Mouse (Mus musculus): ENCODE measurements around the gene Syt13. TPM values are rescaled to one million over a fixed set of nuclear protein-coding genes. Genes with fewer than 3 reads are reported as not detected.
A peak's percentile ranks its signal among the peaks of the same experiment; 100 is the strongest.

The Syt13 gene
- polyA plus RNA-seq, 1 experiment from 2014 or later: 0.23 TPM

- ATAC-seq (ENCODE audit: insufficient number of reproducible peaks, insufficient read depth, low FRiP score, low read depth): no peak
- 38% methylated on average over 1 of the region's 1 CpGs for WGBS
- peaks cover 4 to 11% of the 10 kb centered on the region in 2 experiments; a peak in 3 of 4 replicates for H3K4me1 ChIP-seq (ENCODE audit: control insufficient read depth in 2 of 2, insufficient read depth in 2 of 2, low read length in 2 of 2)
- no peak overlapping the region for H3K4me2 ChIP-seq (ENCODE audit: low read length)
- 0 out of 2 replicates have a peak, but pooled peaks cover 9% of the 10 kb centered on the region for H3K27me3 ChIP-seq (ENCODE audit: control insufficient read depth, insufficient read depth, low read length)
- no peak overlapping the region for H3K27ac ChIP-seq (replicated peaks in 1 of 2; ENCODE audit: control insufficient read depth in 1 of 2, insufficient read depth in 1 of 2, low read depth in 2 of 2, low read length in 2 of 2)
- no peak overlapping the region for H3K4me3 ChIP-seq (ENCODE audit: control insufficient read depth in 1 of 2, insufficient read depth in 1 of 2, low read depth in 1 of 2, low read length in 2 of 2)
- H3K9me3 ChIP-seq (ENCODE audit: control insufficient read depth, low read length): no peaks in the 10 kb centered on the region
- H3K36me3 ChIP-seq (ENCODE audit: control insufficient read depth, insufficient read depth, low read length): no peaks in the 10 kb centered on the region
- no peak overlapping the region for H3K9ac ChIP-seq (ENCODE audit: low read length)
Measured at GRCm38 (mm10) chr2:92949518-92949917, 34.6 kb downstream of the Syt13 start.

GRCm38 (mm10) chr2:92953450-92953849 lies 38.6 kb downstream of the Syt13 start:
- no peak overlapping the region for H3K4me2 ChIP-seq (ENCODE audit: low read length)
- WGBS: 89% methylated on average over 17 of the region's 17 CpGs
- ATAC-seq (ENCODE audit: insufficient number of reproducible peaks, insufficient read depth, low FRiP score, low read depth): no peak
- H3K36me3 ChIP-seq (ENCODE audit: control insufficient read depth, insufficient read depth, low read length): no peaks in the 10 kb centered on the region
- H3K4me3 ChIP-seq (ENCODE audit: control insufficient read depth in 1 of 2, insufficient read depth in 1 of 2, low read depth in 1 of 2, low read length in 2 of 2): no peak overlapping the region
- no peak overlapping the region for H3K9ac ChIP-seq (ENCODE audit: low read length)
- no peaks in the 10 kb centered on the region for H3K27me3 ChIP-seq (ENCODE audit: control insufficient read depth, insufficient read depth, low read length)
- peaks cover under 1 to 2% of the 10 kb centered on the region in 2 experiments; a peak in 2 of 4 replicates for H3K4me1 ChIP-seq (ENCODE audit: control insufficient read depth in 2 of 2, insufficient read depth in 2 of 2, low read length in 2 of 2)
- no peak overlapping the region for H3K27ac ChIP-seq (replicated peaks in 1 of 2; ENCODE audit: control insufficient read depth in 1 of 2, insufficient read depth in 1 of 2, low read depth in 2 of 2, low read length in 2 of 2)
- H3K9me3 ChIP-seq (ENCODE audit: control insufficient read depth, low read length): 0 out of 2 replicates have a peak, but pooled peaks cover 4% of the 10 kb centered on the region

- Histone ChIP-seq H3K36me3 (ENCODE audit: control insufficient read depth, insufficient read depth, low read length) (no peaks in the 10 kb centered on the region), H3K9ac (ENCODE audit: low read length) (no peak overlapping the region), H3K27me3 (ENCODE audit: control insufficient read depth, insufficient read depth, low read length) (no peaks in the 10 kb centered on the region), H3K4me2 (ENCODE audit: low read length) (no peak overlapping the region), H3K9me3 (ENCODE audit: control insufficient read depth, low read length) (0 out of 2 replicates have a peak, but pooled peaks cover 6% of the 10 kb centered on the region), H3K4me3 (ENCODE audit: control insufficient read depth in 1 of 2, insufficient read depth in 1 of 2, low read depth in 1 of 2, low read length in 2 of 2) (no peak overlapping the region), H3K27ac (replicated peaks in 1 of 2; ENCODE audit: control insufficient read depth in 1 of 2, insufficient read depth in 1 of 2, low read depth in 2 of 2, low read length in 2 of 2) (no peak overlapping the region), H3K4me1 (ENCODE audit: control insufficient read depth in 2 of 2, insufficient read depth in 2 of 2, low read length in 2 of 2) (no peaks in the 10 kb centered on the region)
- WGBS: 37% methylated on average over 11 of the region's 11 CpGs
- ATAC-seq (ENCODE audit: insufficient number of reproducible peaks, insufficient read depth, low FRiP score, low read depth): no peak
Measured at GRCm38 (mm10) chr2:92954404-92955114, 39.7 kb downstream of the Syt13 start.

GRCm38 (mm10) chr2:92956943-92957342 lies 42.0 kb downstream of the Syt13 start:
- WGBS: 74% methylated on average over 2 of the region's 2 CpGs
- ATAC-seq (ENCODE audit: insufficient number of reproducible peaks, insufficient read depth, low FRiP score, low read depth): no peak
- Histone ChIP-seq H3K9me3 (ENCODE audit: control insufficient read depth, low read length) (0 out of 2 replicates have a peak, but pooled peaks cover 6% of the 10 kb centered on the region), H3K4me1 (ENCODE audit: control insufficient read depth in 2 of 2, insufficient read depth in 2 of 2, low read length in 2 of 2) (no peaks in the 10 kb centered on the region), H3K9ac (ENCODE audit: low read length) (no peak overlapping the region), H3K4me2 (ENCODE audit: low read length) (no peak overlapping the region), H3K27ac (replicated peaks in 1 of 2; ENCODE audit: control insufficient read depth in 1 of 2, insufficient read depth in 1 of 2, low read depth in 2 of 2, low read length in 2 of 2) (no peak overlapping the region), H3K36me3 (ENCODE audit: control insufficient read depth, insufficient read depth, low read length) (no peaks in the 10 kb centered on the region), H3K4me3 (ENCODE audit: control insufficient read depth in 1 of 2, insufficient read depth in 1 of 2, low read depth in 1 of 2, low read length in 2 of 2) (no peak overlapping the region), H3K27me3 (ENCODE audit: control insufficient read depth, insufficient read depth, low read length) (no peaks in the 10 kb centered on the region)

GRCm38 (mm10) chr2:92958640-92959039 lies 43.7 kb downstream of the Syt13 start:
- Histone ChIP-seq H3K9ac (ENCODE audit: low read length) (no peak overlapping the region), H3K4me2 (ENCODE audit: low read length) (no peak overlapping the region)

GRCm38 (mm10) chr2:92964345-92964744 lies 49.4 kb downstream of the Syt13 start:
- Histone ChIP-seq H3K36me3 (ENCODE audit: control insufficient read depth, insufficient read depth, low read length) (no peaks in the 10 kb centered on the region), H3K4me1 (ENCODE audit: control insufficient read depth in 2 of 2, insufficient read depth in 2 of 2, low read length in 2 of 2) (peaks cover 5 to 12% of the 10 kb centered on the region in 2 experiments), H3K27ac (replicated peaks in 1 of 2; ENCODE audit: control insufficient read depth in 1 of 2, insufficient read depth in 1 of 2, low read depth in 2 of 2, low read length in 2 of 2) (no peak overlapping the region), H3K4me2 (ENCODE audit: low read length) (no peak overlapping the region), H3K27me3 (ENCODE audit: control insufficient read depth, insufficient read depth, low read length) (no peaks in the 10 kb centered on the region), H3K4me3 (ENCODE audit: control insufficient read depth in 1 of 2, insufficient read depth in 1 of 2, low read depth in 1 of 2, low read length in 2 of 2) (no peak overlapping the region), H3K9ac (ENCODE audit: low read length) (no peak overlapping the region), H3K9me3 (ENCODE audit: control insufficient read depth, low read length) (no peaks in the 10 kb centered on the region)
- WGBS: 75% methylated on average over 1 of the region's 1 CpGs
- no peak for ATAC-seq (ENCODE audit: insufficient number of reproducible peaks, insufficient read depth, low FRiP score, low read depth)

More at GRCm38 (mm10) chr2:92958640-92959039, 43.7 kb downstream of the Syt13 start:
- no peak overlapping the region for H3K4me3 ChIP-seq (ENCODE audit: control insufficient read depth in 1 of 2, insufficient read depth in 1 of 2, low read depth in 1 of 2, low read length in 2 of 2)
- ATAC-seq (ENCODE audit: insufficient number of reproducible peaks, insufficient read depth, low FRiP score, low read depth): no peak
- H3K4me1 ChIP-seq (ENCODE audit: control insufficient read depth in 2 of 2, insufficient read depth in 2 of 2, low read length in 2 of 2): no peaks in the 10 kb centered on the region
- H3K27ac ChIP-seq (replicated peaks in 1 of 2; ENCODE audit: control insufficient read depth in 1 of 2, insufficient read depth in 1 of 2, low read depth in 2 of 2, low read length in 2 of 2): no peak overlapping the region
- WGBS: 83% methylated on average over 4 of the region's 4 CpGs
- no peaks in the 10 kb centered on the region for H3K27me3 ChIP-seq (ENCODE audit: control insufficient read depth, insufficient read depth, low read length)
- no peaks in the 10 kb centered on the region for H3K36me3 ChIP-seq (ENCODE audit: control insufficient read depth, insufficient read depth, low read length)
- H3K9me3 ChIP-seq (ENCODE audit: control insufficient read depth, low read length): 0 out of 2 replicates have a peak, but pooled peaks cover 6% of the 10 kb centered on the region

- ATAC-seq (ENCODE audit: insufficient number of reproducible peaks, insufficient read depth, low FRiP score, low read depth): 0 out of 2 replicates have a peak, but pooled peaks have one; percentile 15
- Histone ChIP-seq H3K4me2 (ENCODE audit: low read length) (no peak overlapping the region), H3K9ac (ENCODE audit: low read length) (no peak overlapping the region), H3K4me1 (ENCODE audit: control insufficient read depth in 2 of 2, insufficient read depth in 2 of 2, low read length in 2 of 2) (peaks cover 5 to 12% of the 10 kb centered on the region in 2 experiments), H3K9me3 (ENCODE audit: control insufficient read depth, low read length) (no peaks in the 10 kb centered on the region), H3K27me3 (ENCODE audit: control insufficient read depth, insufficient read depth, low read length) (no peaks in the 10 kb centered on the region), H3K36me3 (ENCODE audit: control insufficient read depth, insufficient read depth, low read length) (0 out of 2 replicates have a peak, but pooled peaks cover 6% of the 10 kb centered on the region), H3K27ac (replicated peaks in 1 of 2; ENCODE audit: control insufficient read depth in 1 of 2, insufficient read depth in 1 of 2, low read depth in 2 of 2, low read length in 2 of 2) (no peak overlapping the region), H3K4me3 (ENCODE audit: control insufficient read depth in 1 of 2, insufficient read depth in 1 of 2, low read depth in 1 of 2, low read length in 2 of 2) (no peak overlapping the region)
- 67% methylated on average over 8 of the region's 8 CpGs for WGBS
Measured at GRCm38 (mm10) chr2:92966257-92966656, 51.4 kb downstream of the Syt13 start.

Measured in heart, embryonic 14.5 days (tissue).